Mouse (Mus musculus) gastrocnemius, postnatal 25 days (tissue): ENCODE measurements around the gene Sppl2b. TPM values are rescaled to one million over a fixed set of nuclear protein-coding genes. Genes with fewer than 3 reads are reported as not detected.

Experiments
- DNase-seq: peaks from one replicate; pipeline ENCODE4 v3.0.0; 2022
- total RNA-seq, 2 experiments: library from RNA; stranded (reverse); gene quantifications; 1 replicate in 1 of 2; 2 replicates in 1 of 2; pipeline ENCODE4 v1.2.3; 2021

Sppl2b gene
- total RNA-seq, 2 experiments from 2014 or later = 21.7 to 23.6 TPM

- DNase-seq = no peak
Observed at GRCm38 (mm10) chr10:80897861-80898510, 42.9 kb downstream of the Sppl2b start.

- DNase-seq = no peak
Observed at GRCm38 (mm10) chr10:80899074-80899473, 44.0 kb downstream of the Sppl2b start.

- DNase-seq = no peak
Observed at GRCm38 (mm10) chr10:80899591-80900317, 44.7 kb downstream of the Sppl2b start.

GRCm38 (mm10) chr10:80900318-80901247, 45.5 kb downstream of the Sppl2b start, which contains the start of gene Timm13:
Timm13 (minus strand) TSS chr10:80900969.
- DNase-seq = peak; percentile 99

- DNase-seq = no peak
Observed at GRCm38 (mm10) chr10:80901409-80902272, 46.6 kb downstream of the Sppl2b start.

- no peak for DNase-seq
Observed at GRCm38 (mm10) chr10:80902273-80902940, 47.3 kb downstream of the Sppl2b start.

GRCm38 (mm10) chr10:80903282-80903681, 48.2 kb downstream of the Sppl2b start:
- DNase-seq = no peak

GRCm38 (mm10) chr10:80904004-80904693, 49.1 kb downstream of the Sppl2b start:
- DNase-seq = no peak

- no peak for DNase-seq
Observed at GRCm38 (mm10) chr10:80904709-80905108, 49.6 kb downstream of the Sppl2b start.

- DNase-seq = no peak
Observed at GRCm38 (mm10) chr10:80909375-80910162, 54.5 kb downstream of the Sppl2b start.

- DNase-seq = no peak
Observed at GRCm38 (mm10) chr10:80911354-80911753, 56.3 kb downstream of the Sppl2b start.

- DNase-seq = no peak
Observed at GRCm38 (mm10) chr10:80911891-80912290, 56.8 kb downstream of the Sppl2b start.

GRCm38 (mm10) chr10:80913364-80914011, 58.4 kb downstream of the Sppl2b start:
- DNase-seq = peak; percentile 54

- peak; percentile 57 for DNase-seq
Observed at GRCm38 (mm10) chr10:80914253-80914656, 59.2 kb downstream of the Sppl2b start.

GRCm38 (mm10) chr10:80915260-80915659, 60.2 kb downstream of the Sppl2b start:
- DNase-seq = no peak

- DNase-seq = no peak
Observed at GRCm38 (mm10) chr10:80915736-80916135, 60.7 kb downstream of the Sppl2b start.

GRCm38 (mm10) chr10:80917336-80917778, 62.3 kb downstream of the Sppl2b start:
- DNase-seq = no peak

GRCm38 (mm10) chr10:80917779-80918434, 62.8 kb downstream of the Sppl2b start, which contains the start of gene Lmnb2:
Lmnb2 (minus strand) TSS chr10:80918245.
- DNase-seq = peak; percentile 66
